Mouse (Mus musculus): ENCODE results near the gene Spocd1. TPM values are rescaled to one million over a fixed set of nuclear protein-coding genes. Genes with fewer than 3 reads are reported as not detected.

The Spocd1 gene
- polyA plus RNA-seq, 1 experiment from 2014 or later, result not detected

GRCm38 (mm10) chr4:129914686-129915085, 14.4 kb upstream of the Spocd1 start:
- Histone ChIP-seq H3K27me3 (ENCODE audit: control insufficient read depth, insufficient read depth, low read length) (no peaks in the 10 kb centered on the region), H3K4me2 (ENCODE audit: low read depth) (no peak overlapping the region), H3K9me3 (ENCODE audit: control insufficient read depth, low read length) (no peaks in the 10 kb centered on the region), H3K36me3 (ENCODE audit: control insufficient read depth, insufficient read depth, low read length) (no peaks in the 10 kb centered on the region), H3K4me3 (ENCODE audit: low read depth, low read length) (no peak overlapping the region), H3K4me1 (ENCODE audit: control insufficient read depth, insufficient read depth, low read length) (peaks cover 3% of the 10 kb centered on the region), H3K27ac (ENCODE audit: low read depth, low read length) (no peak overlapping the region), H3K9ac (ENCODE audit: low read length) (no peak overlapping the region)
- no peak for DNase-seq (ENCODE audit: low spot score)
- WGBS, result 82% methylated on average over 4 of the region's 4 CpGs
- no peak for ATAC-seq (ENCODE audit: insufficient read depth, low FRiP score, low TSS enrichment)

- ATAC-seq (ENCODE audit: insufficient read depth, low FRiP score, low TSS enrichment) (no peak), DNase-seq (ENCODE audit: low spot score) (no peak)
- H3K4me2 ChIP-seq (ENCODE audit: low read depth), result no peak overlapping the region
- H3K4me3 ChIP-seq (ENCODE audit: low read depth, low read length), result no peak overlapping the region
- no peak overlapping the region for H3K9ac ChIP-seq (ENCODE audit: low read length)
- H3K27ac ChIP-seq (ENCODE audit: low read depth, low read length), result no peak overlapping the region
- H3K9me3 ChIP-seq (ENCODE audit: control insufficient read depth, low read length), result no peaks in the 10 kb centered on the region
- H3K36me3 ChIP-seq (ENCODE audit: control insufficient read depth, insufficient read depth, low read length), result no peaks in the 10 kb centered on the region
- WGBS, result 81% methylated on average over 7 of the region's 7 CpGs
- no peaks in the 10 kb centered on the region for H3K27me3 ChIP-seq (ENCODE audit: control insufficient read depth, insufficient read depth, low read length)
- H3K4me1 ChIP-seq (ENCODE audit: control insufficient read depth, insufficient read depth, low read length), result peaks cover 3% of the 10 kb centered on the region
These were observed 13.6 kb upstream of the Spocd1 start for GRCm38 (mm10) chr4:129915349-129915988.

GRCm38 (mm10) chr4:129916159-129916558, 12.9 kb upstream of the Spocd1 start:
- WGBS, result 58% methylated on average over 2 of the region's 2 CpGs
- Histone ChIP-seq H3K4me2 (ENCODE audit: low read depth) (no peak overlapping the region), H3K9me3 (ENCODE audit: control insufficient read depth, low read length) (no peaks in the 10 kb centered on the region), H3K4me3 (ENCODE audit: low read depth, low read length) (no peak overlapping the region), H3K27ac (ENCODE audit: low read depth, low read length) (no peak overlapping the region), H3K27me3 (ENCODE audit: control insufficient read depth, insufficient read depth, low read length) (no peaks in the 10 kb centered on the region), H3K4me1 (ENCODE audit: control insufficient read depth, insufficient read depth, low read length) (peaks cover 3% of the 10 kb centered on the region), H3K9ac (ENCODE audit: low read length) (no peak overlapping the region), H3K36me3 (ENCODE audit: control insufficient read depth, insufficient read depth, low read length) (no peaks in the 10 kb centered on the region)
- no peak for ATAC-seq (ENCODE audit: insufficient read depth, low FRiP score, low TSS enrichment)
- DNase-seq (ENCODE audit: low spot score), result no peak

GRCm38 (mm10) chr4:129917016-129917603, 11.9 kb upstream of the Spocd1 start:
- ATAC-seq (ENCODE audit: insufficient read depth, low FRiP score, low TSS enrichment) (no peak), DNase-seq (ENCODE audit: low spot score) (no peak)
- WGBS, result 78% methylated on average over 8 of the region's 8 CpGs
- no peaks in the 10 kb centered on the region for H3K36me3 ChIP-seq (ENCODE audit: control insufficient read depth, insufficient read depth, low read length)
- no peak overlapping the region for H3K4me2 ChIP-seq (ENCODE audit: low read depth)
- H3K9me3 ChIP-seq (ENCODE audit: control insufficient read depth, low read length), result no peaks in the 10 kb centered on the region
- no peaks in the 10 kb centered on the region for H3K27me3 ChIP-seq (ENCODE audit: control insufficient read depth, insufficient read depth, low read length)
- no peak overlapping the region for H3K27ac ChIP-seq (ENCODE audit: low read depth, low read length)
- H3K4me3 ChIP-seq (ENCODE audit: low read depth, low read length), result no peak overlapping the region
- no peak overlapping the region for H3K9ac ChIP-seq (ENCODE audit: low read length)
- peaks cover 3% of the 10 kb centered on the region for H3K4me1 ChIP-seq (ENCODE audit: control insufficient read depth, insufficient read depth, low read length)

- Histone ChIP-seq H3K27me3 (ENCODE audit: control insufficient read depth, insufficient read depth, low read length) (no peaks in the 10 kb centered on the region), H3K4me2 (ENCODE audit: low read depth) (no peak overlapping the region), H3K4me1 (ENCODE audit: control insufficient read depth, insufficient read depth, low read length) (peaks cover 3% of the 10 kb centered on the region), H3K27ac (ENCODE audit: low read depth, low read length) (no peak overlapping the region), H3K36me3 (ENCODE audit: control insufficient read depth, insufficient read depth, low read length) (no peaks in the 10 kb centered on the region), H3K9ac (ENCODE audit: low read length) (no peak overlapping the region), H3K9me3 (ENCODE audit: control insufficient read depth, low read length) (no peaks in the 10 kb centered on the region), H3K4me3 (ENCODE audit: low read depth, low read length) (no peak overlapping the region)
- ATAC-seq (ENCODE audit: insufficient read depth, low FRiP score, low TSS enrichment), result no peak
- WGBS, result 89% methylated on average over 5 of the region's 5 CpGs
- no peak for DNase-seq (ENCODE audit: low spot score)
These were observed 10.6 kb upstream of the Spocd1 start for GRCm38 (mm10) chr4:129918464-129918863.

GRCm38 (mm10) chr4:129918901-129919300, 10.1 kb upstream of the Spocd1 start:
- Histone ChIP-seq H3K9ac (ENCODE audit: low read length) (no peak overlapping the region), H3K9me3 (ENCODE audit: control insufficient read depth, low read length) (no peaks in the 10 kb centered on the region), H3K4me1 (ENCODE audit: control insufficient read depth, insufficient read depth, low read length) (peaks cover under 1% of the 10 kb centered on the region; the same call in 1 of the 2 replicates), H3K4me2 (ENCODE audit: low read depth) (no peak overlapping the region), H3K27ac (ENCODE audit: low read depth, low read length) (no peak overlapping the region), H3K4me3 (ENCODE audit: low read depth, low read length) (no peak overlapping the region), H3K27me3 (ENCODE audit: control insufficient read depth, insufficient read depth, low read length) (no peaks in the 10 kb centered on the region), H3K36me3 (ENCODE audit: control insufficient read depth, insufficient read depth, low read length) (no peaks in the 10 kb centered on the region)
- no peak for ATAC-seq (ENCODE audit: insufficient read depth, low FRiP score, low TSS enrichment)
- WGBS, result 87% methylated on average over 3 of the region's 3 CpGs
- DNase-seq (ENCODE audit: low spot score), result no peak

GRCm38 (mm10) chr4:129920542-129921313, 8.3 kb upstream of the Spocd1 start:
- H3K4me1 ChIP-seq (ENCODE audit: control insufficient read depth, insufficient read depth, low read length), result no peaks in the 10 kb centered on the region
- H3K36me3 ChIP-seq (ENCODE audit: control insufficient read depth, insufficient read depth, low read length), result no peaks in the 10 kb centered on the region
- H3K9me3 ChIP-seq (ENCODE audit: control insufficient read depth, low read length), result no peaks in the 10 kb centered on the region
- no peak overlapping the region for H3K4me2 ChIP-seq (ENCODE audit: low read depth)
- H3K27ac ChIP-seq (ENCODE audit: low read depth, low read length), result no peak overlapping the region
- no peak overlapping the region for H3K4me3 ChIP-seq (ENCODE audit: low read depth, low read length)
- ATAC-seq (ENCODE audit: insufficient read depth, low FRiP score, low TSS enrichment) (no peak), DNase-seq (ENCODE audit: low spot score) (no peak)
- 90% methylated on average over 15 of the region's 15 CpGs for WGBS
- H3K27me3 ChIP-seq (ENCODE audit: control insufficient read depth, insufficient read depth, low read length), result no peaks in the 10 kb centered on the region
- H3K9ac ChIP-seq (ENCODE audit: low read length), result no peak overlapping the region

- WGBS, result 88% methylated on average over 3 of the region's 3 CpGs
- no peaks in the 10 kb centered on the region for H3K36me3 ChIP-seq (ENCODE audit: control insufficient read depth, insufficient read depth, low read length)
- no peaks in the 10 kb centered on the region for H3K4me1 ChIP-seq (ENCODE audit: control insufficient read depth, insufficient read depth, low read length)
- DNase-seq (ENCODE audit: low spot score), result no peak
- no peaks in the 10 kb centered on the region for H3K9me3 ChIP-seq (ENCODE audit: control insufficient read depth, low read length)
- no peak for ATAC-seq (ENCODE audit: insufficient read depth, low FRiP score, low TSS enrichment)
- H3K4me3 ChIP-seq (ENCODE audit: low read depth, low read length), result no peak overlapping the region
- no peak overlapping the region for H3K9ac ChIP-seq (ENCODE audit: low read length)
- no peak overlapping the region for H3K27ac ChIP-seq (ENCODE audit: low read depth, low read length)
- no peak overlapping the region for H3K4me2 ChIP-seq (ENCODE audit: low read depth)
- H3K27me3 ChIP-seq (ENCODE audit: control insufficient read depth, insufficient read depth, low read length), result no peaks in the 10 kb centered on the region
These were observed 7.8 kb upstream of the Spocd1 start for GRCm38 (mm10) chr4:129921314-129921587.

GRCm38 (mm10) chr4:129924143-129924542, 4.9 kb upstream of the Spocd1 start:
- Histone ChIP-seq H3K27me3 (ENCODE audit: control insufficient read depth, insufficient read depth, low read length) (no peaks in the 10 kb centered on the region), H3K27ac (ENCODE audit: low read depth, low read length) (no peak overlapping the region), H3K36me3 (ENCODE audit: control insufficient read depth, insufficient read depth, low read length) (no peaks in the 10 kb centered on the region), H3K9ac (ENCODE audit: low read length) (no peak overlapping the region), H3K4me3 (ENCODE audit: low read depth, low read length) (no peak overlapping the region), H3K4me1 (ENCODE audit: control insufficient read depth, insufficient read depth, low read length) (no peaks in the 10 kb centered on the region), H3K4me2 (ENCODE audit: low read depth) (no peak overlapping the region), H3K9me3 (ENCODE audit: control insufficient read depth, low read length) (no peaks in the 10 kb centered on the region)
- 82% methylated on average over 8 of the region's 8 CpGs for WGBS
- ATAC-seq (ENCODE audit: insufficient read depth, low FRiP score, low TSS enrichment) (no peak), DNase-seq (ENCODE audit: low spot score) (no peak)
